Mouse (Mus musculus): ENCODE data around the gene Gm10282.

DNA sequence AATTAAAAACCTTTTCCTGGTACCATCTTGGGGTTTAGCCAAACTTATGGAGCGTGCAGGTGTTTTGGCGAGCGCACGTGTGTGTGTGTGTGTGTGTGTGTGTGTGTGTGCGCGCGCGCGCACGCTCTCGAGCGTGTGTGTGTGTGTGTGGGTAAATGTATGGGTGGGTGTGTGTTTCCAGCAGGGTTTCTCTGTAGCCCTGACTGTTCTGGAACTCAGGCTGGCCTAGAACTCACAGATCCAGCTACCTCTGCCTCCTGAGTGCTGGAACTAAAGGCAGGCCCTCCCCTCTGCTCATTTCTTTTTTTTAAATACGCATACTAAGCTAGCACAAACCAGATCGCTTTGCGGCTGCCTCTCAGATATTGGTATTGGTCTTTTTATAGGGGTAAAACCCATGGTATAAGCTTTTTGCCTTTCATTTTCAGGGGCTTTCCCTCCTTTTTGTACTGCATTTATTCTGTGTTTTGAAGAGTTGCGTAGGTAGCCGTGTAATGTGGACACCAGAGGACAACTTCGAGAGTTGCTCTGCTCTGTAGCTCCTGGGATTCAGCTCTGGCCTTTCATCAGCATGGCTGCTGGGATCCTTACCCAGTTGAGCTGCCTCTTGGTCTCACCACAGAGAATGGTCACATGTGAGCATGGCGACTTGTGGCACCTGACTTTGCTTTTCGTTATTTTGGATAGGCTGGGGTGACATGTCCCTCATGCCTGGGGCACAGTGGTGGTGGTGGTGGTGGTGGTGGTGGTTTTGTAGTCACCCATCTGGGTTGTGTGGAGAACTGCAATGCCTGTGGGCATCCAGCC, 16.8 kb upstream of the Gm10282 start:
- TF ChIP-seq CTCF (IDR thresholded peaks at IDR 0.05; ENCODE audit: low read depth) (no peak), EP300 (optimal IDR thresholded peaks at IDR 0.05) (no peak)

All from stomach, postnatal 0 days (tissue).